Mouse (Mus musculus) stomach, embryonic 16.5 days (tissue): ENCODE measurements around the gene Ghr. TPM values are rescaled to one million over a fixed set of nuclear protein-coding genes. Genes with fewer than 3 reads are reported as not detected.

Experiments
- ATAC-seq: fragments of 200-750 bp; cut with Nextera tagmentation; 2 replicates; pipeline ENCODE4 v1.8.0; 2017; ENCODE audit warnings: moderate number of reproducible peaks, moderate TSS enrichment; ENCODE audit not compliant: insufficient read depth, low FRiP score
- H3K27ac ChIP-seq: fragments of 300-500 bp; sonication (generic); 2 replicates; pipeline ENCODE4 v1.5.1; 2014; ENCODE audit warnings: low read length
- H3K27me3 ChIP-seq: fragments of 300-500 bp; sonication (generic); 2 replicates; pipeline ENCODE4 v1.6.1; 2014; ENCODE audit warnings: low read length, control low read depth, mixed read lengths; ENCODE audit not compliant: control insufficient read depth, insufficient read depth
- H3K36me3 ChIP-seq: fragments of 300-500 bp; sonication (generic); 2 replicates; pipeline ENCODE4 v1.6.1; 2014; ENCODE audit warnings: low read length; ENCODE audit not compliant: control insufficient read depth, insufficient read depth
- H3K4me1 ChIP-seq: fragments of 300-500 bp; sonication (generic); 2 replicates; pipeline ENCODE4 v1.6.1; 2014; ENCODE audit warnings: low read length, control low read depth, mixed read lengths; ENCODE audit not compliant: control insufficient read depth, insufficient read depth
- H3K4me2 ChIP-seq: fragments of 300-500 bp; sonication (generic); 2 replicates; pipeline ENCODE4 v1.6.1; 2014; ENCODE audit warnings: low read depth, low read length, mixed read lengths
- H3K4me3 ChIP-seq: fragments of 300-500 bp; sonication (generic); replicated peaks from 2 replicates; pipeline ENCODE4 v1.5.1; 2014; ENCODE audit warnings: mild to moderate bottlenecking, low read length
- H3K9ac ChIP-seq: fragments of 300-500 bp; sonication (generic); 2 replicates; pipeline ENCODE4 v1.6.1; 2014; ENCODE audit warnings: low read length
- H3K9me3 ChIP-seq: fragments of 300-500 bp; sonication (generic); replicated peaks from 2 replicates; pipeline ENCODE4 v1.6.1; 2016; ENCODE audit warnings: low read length, control low read depth; ENCODE audit not compliant: control insufficient read depth
- WGBS: fragments of 180-500 bp; shearing (Covaris S2); extraction: QIAGEN DNeasy Blood & Tissue Kit; methylation state at CpG from one replicate; pipeline ENCODE4 v1.1.7; 2014; 5-methylcytosine and 5-hydroxymethylcytosine counted together
- polyA plus RNA-seq: library from polyadenylated mRNA; unstranded; fragments of >200 nt; fragmentation: Nextera tagmentation; extraction: Ambion mirVana; gene quantifications from 2 replicates; pipeline ENCODE4 v1.2.1, GENCODE M21; 2015

Gene Ghr
- polyA plus RNA-seq, 1 experiment from 2014 or later, result 125 TPM

DNA sequence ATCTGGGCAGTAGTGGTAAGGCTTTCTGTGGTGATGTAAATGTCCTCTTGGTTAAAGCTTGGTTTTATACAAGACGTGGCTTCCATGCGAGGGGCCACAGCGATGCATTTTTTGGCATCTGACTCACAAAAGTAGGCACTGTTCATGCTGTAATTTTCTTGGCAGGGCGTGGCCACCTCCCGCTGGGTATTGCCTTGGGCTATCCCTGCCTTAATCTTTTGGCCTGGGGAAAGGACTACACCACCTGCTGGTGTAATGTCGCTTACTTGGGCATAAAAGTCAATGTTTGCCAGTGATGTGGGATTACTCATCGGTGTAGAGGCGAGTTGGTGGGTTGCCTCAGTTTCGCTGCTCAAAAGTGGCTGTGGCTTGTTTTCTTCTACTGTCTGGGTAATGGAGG is 263.4 kb downstream of the Ghr start:
- ATAC-seq, result no peak

GRCm38 (mm10) chr15:3316617-3317016 is 266.7 kb downstream of the Ghr start:
- H3K4me3 ChIP-seq, result no peak overlapping the region
- no peak overlapping the region for H3K4me2 ChIP-seq
- ATAC-seq, result no peak
- WGBS, result 80% methylated on average over 2 of the region's 2 CpGs
- H3K27ac ChIP-seq, result no peak overlapping the region
- H3K4me1 ChIP-seq, result no peaks in the 10 kb centered on the region
- no peaks in the 10 kb centered on the region for H3K9me3 ChIP-seq
- H3K27me3 ChIP-seq, result no peaks in the 10 kb centered on the region
- no peak overlapping the region for H3K9ac ChIP-seq
- peaks cover 6% of the 10 kb centered on the region for H3K36me3 ChIP-seq

More for the DNA sequence above, 263.4 kb downstream of the Ghr start:
- Histone ChIP-seq H3K9ac (no peak overlapping the region), H3K27me3 (no peaks in the 10 kb centered on the region), H3K9me3 (no peaks in the 10 kb centered on the region), H3K4me1 (no peaks in the 10 kb centered on the region), H3K27ac (no peak overlapping the region), H3K4me3 (no peak overlapping the region), H3K36me3 (peaks cover 6% of the 10 kb centered on the region), H3K4me2 (no peak overlapping the region)
- WGBS, result 88% methylated on average over 9 of the region's 9 CpGs

GRCm38 (mm10) chr15:3312937-3313336 is 270.4 kb downstream of the Ghr start:
- H3K9me3 ChIP-seq, result no peaks in the 10 kb centered on the region

GRCm38 (mm10) chr15:3309856-3310255 is 273.4 kb downstream of the Ghr start:
- H3K36me3 ChIP-seq, result no peaks in the 10 kb centered on the region
- ATAC-seq, result no peak
- H3K27me3 ChIP-seq, result no peaks in the 10 kb centered on the region
- 83% methylated on average over 3 of the region's 3 CpGs for WGBS
- H3K9me3 ChIP-seq, result no peaks in the 10 kb centered on the region
- H3K9ac ChIP-seq, result no peak overlapping the region
- no peaks in the 10 kb centered on the region for H3K4me1 ChIP-seq
- H3K4me2 ChIP-seq, result no peak overlapping the region
- no peak overlapping the region for H3K27ac ChIP-seq
- H3K4me3 ChIP-seq, result no peak overlapping the region

More at GRCm38 (mm10) chr15:3312937-3313336, 270.4 kb downstream of the Ghr start:
- no peaks in the 10 kb centered on the region for H3K36me3 ChIP-seq
- H3K9ac ChIP-seq, result no peak overlapping the region
- no peaks in the 10 kb centered on the region for H3K27me3 ChIP-seq
- no peak for ATAC-seq
- no peaks in the 10 kb centered on the region for H3K4me1 ChIP-seq
- no peak overlapping the region for H3K4me2 ChIP-seq
- H3K27ac ChIP-seq, result no peak overlapping the region
- H3K4me3 ChIP-seq, result no peak overlapping the region

DNA sequence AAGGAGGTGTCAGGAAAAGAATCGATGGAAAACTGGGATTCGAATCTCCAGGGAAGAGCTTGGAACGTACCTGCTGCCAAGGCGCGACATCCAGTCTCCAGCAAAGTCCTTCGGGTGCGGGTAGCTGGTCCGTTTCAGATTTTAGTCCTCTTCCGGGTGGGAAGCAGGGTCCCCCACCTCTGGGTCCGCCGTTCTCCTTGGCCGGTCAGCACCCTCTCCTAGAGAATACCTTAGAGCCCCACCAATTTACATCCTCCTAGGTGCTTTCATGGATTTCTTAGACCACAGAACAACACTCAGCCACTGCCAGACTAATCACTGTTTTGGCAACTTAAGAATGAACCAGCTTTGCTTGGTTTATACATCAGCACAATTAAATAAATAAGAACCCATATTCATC is 279.9 kb downstream of the Ghr start, which contains the start of gene Ccdc152:
Gene Ccdc152 (minus strand): TSS at position 101 of the 400 bp plus-strand sequence.
- ATAC-seq, result no peak

DNA sequence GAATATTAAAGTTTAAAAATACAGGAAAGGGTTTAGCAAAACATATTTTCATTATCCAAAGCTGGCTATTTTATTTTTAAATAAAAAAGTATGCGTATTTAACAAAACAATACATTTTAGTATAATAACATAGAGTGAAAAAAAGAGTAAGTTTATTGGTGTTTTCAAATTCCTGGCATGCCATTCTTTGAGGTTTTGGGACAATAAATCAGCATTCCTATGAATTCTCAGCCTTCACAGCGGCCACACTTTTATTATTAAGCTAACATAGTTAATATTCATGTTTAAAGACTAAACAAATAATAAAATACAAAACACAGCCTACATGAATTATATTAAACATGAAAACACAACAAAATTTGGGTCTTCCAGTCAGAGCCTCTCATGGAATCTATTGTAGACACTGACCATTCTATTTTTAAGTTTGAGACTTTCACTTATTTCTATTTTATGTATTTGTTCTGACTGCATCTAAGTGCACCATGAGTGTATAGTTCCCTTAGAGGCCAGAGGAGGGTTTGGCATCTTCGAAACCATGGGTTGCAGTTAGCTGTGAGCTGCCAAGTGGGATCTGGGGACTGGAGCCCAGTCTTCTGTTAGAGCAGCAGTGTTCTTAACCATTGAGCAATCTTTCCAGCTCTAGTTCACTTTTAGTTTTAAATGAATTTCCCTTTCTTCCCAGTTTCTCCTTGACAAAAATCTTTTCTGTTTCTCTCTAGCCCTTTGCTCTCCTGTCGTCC is 282.8 kb downstream of the Ghr start:
- H3K4me3 ChIP-seq, result no peak overlapping the region
- no peak overlapping the region for H3K9ac ChIP-seq
- no peaks in the 10 kb centered on the region for H3K9me3 ChIP-seq
- H3K36me3 ChIP-seq, result no peaks in the 10 kb centered on the region
- ATAC-seq, result no peak
- no peaks in the 10 kb centered on the region for H3K27me3 ChIP-seq
- WGBS, result 68% methylated on average over 4 of the region's 4 CpGs
- no peak overlapping the region for H3K4me2 ChIP-seq
- no peaks in the 10 kb centered on the region for H3K4me1 ChIP-seq
- H3K27ac ChIP-seq, result no peak overlapping the region

More for the DNA sequence above, 279.9 kb downstream of the Ghr start, which contains the start of gene Ccdc152:
- no peaks in the 10 kb centered on the region for H3K9me3 ChIP-seq
- no peak within 1 kb of the TSS for H3K4me2 ChIP-seq
- no peak within 1 kb of the TSS for H3K9ac ChIP-seq
- 89% methylated on average over 12 of the region's 12 CpGs for WGBS
- H3K36me3 ChIP-seq, result no peaks in the 10 kb centered on the region
- H3K27me3 ChIP-seq, result no peaks in the 10 kb centered on the region
- H3K4me1 ChIP-seq, result no peaks in the 10 kb centered on the region
- no peak within 1 kb of the TSS for H3K4me3 ChIP-seq
- no peak within 1 kb of the TSS for H3K27ac ChIP-seq

DNA sequence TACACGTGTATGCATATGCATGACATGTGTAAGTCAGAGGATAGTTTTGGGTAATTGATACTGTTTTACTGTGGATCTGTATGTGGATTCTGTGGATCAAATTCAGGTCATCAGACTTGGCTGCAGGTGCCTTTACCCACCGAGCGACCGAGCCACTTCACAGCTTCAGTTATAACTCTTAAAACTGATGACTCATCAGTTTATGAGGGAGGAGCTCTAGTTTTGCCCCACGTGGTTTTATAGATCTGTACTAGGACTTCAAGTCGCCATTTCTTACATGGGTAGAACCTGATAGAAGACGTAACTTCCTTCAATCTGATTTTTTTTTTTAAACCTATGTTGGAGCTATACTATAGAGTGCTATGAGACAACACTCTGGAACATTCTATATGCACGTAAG is 285.7 kb downstream of the Ghr start:
- Histone ChIP-seq H3K9me3 (no peaks in the 10 kb centered on the region), H3K4me1 (no peaks in the 10 kb centered on the region), H3K27me3 (no peaks in the 10 kb centered on the region), H3K4me2 (no peak overlapping the region), H3K36me3 (no peaks in the 10 kb centered on the region), H3K9ac (no peak overlapping the region), H3K4me3 (no peak overlapping the region), H3K27ac (no peak overlapping the region)
- no peak for ATAC-seq
- 78% methylated on average over 8 of the region's 8 CpGs for WGBS

DNA sequence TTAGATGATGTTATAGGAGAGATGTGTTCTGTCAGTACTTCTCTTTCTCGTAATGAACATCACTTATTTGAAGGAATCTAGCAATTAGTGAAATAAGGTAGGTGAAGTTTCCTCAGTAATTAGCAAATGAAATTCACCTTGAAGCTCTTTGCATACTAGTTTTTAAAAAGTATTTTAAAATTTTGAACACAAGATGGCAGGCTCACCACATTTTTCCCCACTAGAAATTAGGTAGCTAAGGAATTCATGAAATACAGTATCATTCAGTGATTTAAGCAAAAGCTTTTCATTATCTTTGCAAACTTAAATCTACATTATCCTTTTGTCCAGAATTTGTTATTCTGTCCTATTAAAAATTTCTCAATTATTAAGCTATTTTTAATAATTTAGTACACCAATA is 287.3 kb downstream of the Ghr start:
- Histone ChIP-seq H3K4me3 (no peak overlapping the region), H3K9ac (no peak overlapping the region), H3K9me3 (no peaks in the 10 kb centered on the region), H3K36me3 (no peaks in the 10 kb centered on the region), H3K4me1 (no peaks in the 10 kb centered on the region), H3K27me3 (no peaks in the 10 kb centered on the region), H3K27ac (no peak overlapping the region), H3K4me2 (no peak overlapping the region)
- WGBS, result 67% methylated on average over 1 of the region's 1 CpGs
- ATAC-seq, result no peak

DNA sequence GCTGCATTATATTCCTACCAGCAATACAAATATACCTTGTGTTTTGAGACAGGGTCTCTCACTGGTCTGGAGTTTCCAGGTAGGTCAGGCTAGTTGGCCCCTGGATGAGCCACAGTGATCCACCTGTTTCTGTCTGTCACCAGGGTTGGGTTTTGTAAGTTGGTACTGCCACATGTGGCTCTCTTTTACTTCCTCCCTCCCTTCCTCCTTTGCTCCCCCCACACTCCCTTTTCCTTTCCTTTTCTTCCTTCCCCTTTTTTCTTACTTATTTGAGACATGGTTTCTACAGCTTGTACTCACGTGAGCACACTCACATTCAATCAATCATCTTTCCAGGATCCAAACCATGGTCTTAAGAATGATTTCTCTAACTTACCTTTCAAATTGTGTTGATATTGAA is 289.8 kb downstream of the Ghr start:
- no peaks in the 10 kb centered on the region for H3K4me1 ChIP-seq
- 63% methylated on average over 1 of the region's 1 CpGs for WGBS
- H3K9ac ChIP-seq, result no peak overlapping the region
- H3K9me3 ChIP-seq, result no peaks in the 10 kb centered on the region
- ATAC-seq, result no peak
- H3K36me3 ChIP-seq, result no peaks in the 10 kb centered on the region
- no peak overlapping the region for H3K4me2 ChIP-seq
- no peak overlapping the region for H3K27ac ChIP-seq
- H3K4me3 ChIP-seq, result no peak overlapping the region
- H3K27me3 ChIP-seq, result no peaks in the 10 kb centered on the region
